Mouse (Mus musculus) CH12.LX (cell line): ENCODE results near the gene Dntt.

Experiments used
- CHD2 ChIP-seq: IDR thresholded peaks from 2 replicates; pipeline ENCODE4 v1.6.1; 2011; ENCODE audit warnings: low read length, improper control_type of control experiment
- CTCF ChIP-seq, 2 experiments: IDR thresholded peaks in 1 of 2; conservative IDR thresholded peaks in 1 of 2; 2 replicates each; pipeline ENCODE4 v1.5.1; 2011 to 2012; ENCODE audit warnings: low read depth in 2 of 2, low read length in 2 of 2, improper control_type of control experiment in 1 of 2, inconsistent platforms in 1 of 2, mild to moderate bottlenecking in 1 of 2, moderate library complexity in 1 of 2
- IRF4 ChIP-seq: IDR thresholded peaks from 2 replicates; pipeline ENCODE4 v1.6.1; 2014; ENCODE audit warnings: low read depth, mild to moderate bottlenecking, inconsistent platforms, low read length, improper control_type of control experiment
- JUND ChIP-seq: conservative IDR thresholded peaks from 2 replicates; pipeline ENCODE4 v1.6.1; 2011; ENCODE audit warnings: low read depth, low read length, improper control_type of control experiment
- NELFE ChIP-seq: IDR thresholded peaks from 2 replicates; pipeline ENCODE4 v1.6.1; 2011; ENCODE audit warnings: low read depth, low read length, improper control_type of control experiment

GRCm38 (mm10) chr19:40993356-40993755, 35.7 kb upstream of the Dntt start:
- TF ChIP-seq JUND = no peak
- no peak for TF ChIP-seq NELFE
- no peak for TF ChIP-seq CTCF (conservative IDR thresholded peaks at IDR 0.05 in 1 of 2, IDR thresholded peaks at IDR 0.05 in 1 of 2; ENCODE audit: low read depth in 2 of 2, low read length in 2 of 2)
- TF ChIP-seq IRF4 = no peak
- no peak for TF ChIP-seq CHD2
